Mouse (Mus musculus): Measurements from ENCODE around the gene Ptrh2. TPM values are rescaled to one million over a fixed set of nuclear protein-coding genes. Genes with fewer than 3 reads are reported as not detected.

The Ptrh2 gene
- polyA plus RNA-seq, 1 experiment from 2014 or later, result 43.6 TPM

DNA sequence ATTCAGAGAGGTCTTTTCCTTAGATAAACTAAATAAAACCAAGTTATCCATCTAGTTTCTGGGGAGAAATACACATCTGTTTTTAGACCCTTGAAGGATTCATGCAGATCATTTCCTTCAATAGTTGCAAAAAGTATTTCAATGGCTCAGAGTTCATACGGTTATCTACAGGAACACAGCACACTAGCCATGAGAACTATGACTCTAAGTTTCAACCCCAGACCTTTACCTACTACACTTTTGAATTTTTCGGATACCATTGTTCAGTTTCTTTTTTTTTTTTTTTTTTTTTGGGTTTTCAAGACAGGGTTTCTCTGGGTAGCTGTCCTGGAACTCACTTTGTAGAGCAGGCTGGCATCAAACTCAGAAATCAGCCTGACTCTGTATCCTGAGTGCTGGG lies 55.7 kb downstream of the Ptrh2 start:
- Histone ChIP-seq H3K36me3 (ENCODE audit: control insufficient read depth, insufficient read depth, low read length) (no peaks in the 10 kb centered on the region), H3K27me3 (ENCODE audit: control insufficient read depth, insufficient read depth, low read length) (no peaks in the 10 kb centered on the region)
- WGBS, result 87% methylated on average over 2 of the region's 2 CpGs

DNA sequence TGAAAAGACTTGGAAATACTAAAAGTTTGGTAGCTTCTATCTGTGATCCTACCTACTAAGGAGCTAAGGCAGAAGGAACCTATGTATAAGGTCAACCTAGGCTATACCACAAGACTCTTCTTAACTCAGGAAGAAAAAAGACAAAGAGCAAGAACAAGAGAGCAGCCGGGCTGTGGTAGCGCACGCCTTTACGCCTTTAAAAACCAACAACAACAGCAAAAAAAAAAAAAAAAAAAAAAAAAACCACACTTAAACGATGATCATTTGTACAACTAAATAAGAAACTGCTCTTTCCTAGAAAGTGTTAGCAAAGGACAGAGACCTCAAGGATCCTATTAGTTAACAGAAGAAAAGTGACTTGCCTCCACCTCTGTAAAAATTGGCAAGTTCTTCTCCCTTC lies 57.7 kb downstream of the Ptrh2 start:
- no peak overlapping the region for H3K4me2 ChIP-seq (ENCODE audit: low read depth, severe bottlenecking)
- WGBS, result 97% methylated on average over 5 of the region's 5 CpGs
- no peak overlapping the region for H3K4me3 ChIP-seq (ENCODE audit: low read depth, low read length)
- no peaks in the 10 kb centered on the region for H3K27me3 ChIP-seq (ENCODE audit: control insufficient read depth, insufficient read depth, low read length)
- no peaks in the 10 kb centered on the region for H3K4me1 ChIP-seq (ENCODE audit: control insufficient read depth, insufficient read depth, low read length)
- DNase-seq (ENCODE audit: low spot score), result no peak
- ATAC-seq (ENCODE audit: insufficient number of reproducible peaks, low FRiP score, low TSS enrichment, low read depth), result no peak
- H3K9ac ChIP-seq (ENCODE audit: low read length), result no peak overlapping the region
- H3K27ac ChIP-seq (replicated peaks; ENCODE audit: low read depth, low read length), result no peak overlapping the region
- no peaks in the 10 kb centered on the region for H3K36me3 ChIP-seq (ENCODE audit: control insufficient read depth, insufficient read depth, low read length)
- no peaks in the 10 kb centered on the region for H3K9me3 ChIP-seq (ENCODE audit: control insufficient read depth, low read length)

More for the DNA sequence above, 55.7 kb downstream of the Ptrh2 start:
- Histone ChIP-seq H3K4me3 (ENCODE audit: low read depth, low read length) (no peak overlapping the region), H3K27ac (replicated peaks; ENCODE audit: low read depth, low read length) (no peak overlapping the region), H3K9ac (ENCODE audit: low read length) (no peak overlapping the region), H3K9me3 (ENCODE audit: control insufficient read depth, low read length) (no peaks in the 10 kb centered on the region), H3K4me1 (ENCODE audit: control insufficient read depth, insufficient read depth, low read length) (no peaks in the 10 kb centered on the region), H3K4me2 (ENCODE audit: low read depth, severe bottlenecking) (no peak overlapping the region)
- DNase-seq (ENCODE audit: low spot score) (no peak), ATAC-seq (ENCODE audit: insufficient number of reproducible peaks, low FRiP score, low TSS enrichment, low read depth) (no peak)

Other genes starting within 250 kb of the Ptrh2 start
- gene Rnft1, start 199.3 kb upstream of the Ptrh2 start, polyA plus RNA-seq (2014; fragmentation: Nextera tagmentation; extraction: Ambion mirVana), result 29.5 and 31.1 TPM in 2 replicates
- 63.2 and 64.0 TPM in 2 replicates for gene Rps6kb1, start 139.2 kb upstream of the Ptrh2 start, polyA plus RNA-seq (2014; fragmentation: Nextera tagmentation; extraction: Ambion mirVana)
- 10.7 and 15.2 TPM in 2 replicates for gene Tubd1, start 139.0 kb upstream of the Ptrh2 start, polyA plus RNA-seq (2014; fragmentation: Nextera tagmentation; extraction: Ambion mirVana)
- 77.3 and 88.7 TPM in 2 replicates for gene Vmp1, start 149 bp upstream of the Ptrh2 start, polyA plus RNA-seq (2014; fragmentation: Nextera tagmentation; extraction: Ambion mirVana)
- 143 and 157 TPM in 2 replicates for gene Cltc, start 73.6 kb downstream of the Ptrh2 start, polyA plus RNA-seq (2014; fragmentation: Nextera tagmentation; extraction: Ambion mirVana)
- 40.2 and 43.8 TPM in 2 replicates for gene Dhx40, start 123.8 kb downstream of the Ptrh2 start, polyA plus RNA-seq (2014; fragmentation: Nextera tagmentation; extraction: Ambion mirVana)

Measured in limb, embryonic 11.5 days (tissue).